Mouse (Mus musculus) heart, adult 18-20 months (tissue): ENCODE data around the gene Nhsl1. TPM values are rescaled to one million over a fixed set of nuclear protein-coding genes. Genes with fewer than 3 reads are reported as not detected.
"Not testable (repeated sequence)": the region's sequence is repeated elsewhere in the genome, so short reads cannot be mapped to it uniquely, and the experiment has no call there.

ENCODE experiments used
- DNase-seq, 2 experiments: peaks; one replicate each; pipeline ENCODE4 v3.0.0; 2021 to 2022; ENCODE audit warnings: mixed read lengths in 1 of 2
- total RNA-seq, 2 experiments: library from RNA; stranded (reverse); gene quantifications; 2 replicates each; pipeline ENCODE4 v1.2.3; 2021

Gene Nhsl1
- total RNA-seq, 2 experiments from 2014 or later, result 15.1 to 17.2 TPM

DNA sequence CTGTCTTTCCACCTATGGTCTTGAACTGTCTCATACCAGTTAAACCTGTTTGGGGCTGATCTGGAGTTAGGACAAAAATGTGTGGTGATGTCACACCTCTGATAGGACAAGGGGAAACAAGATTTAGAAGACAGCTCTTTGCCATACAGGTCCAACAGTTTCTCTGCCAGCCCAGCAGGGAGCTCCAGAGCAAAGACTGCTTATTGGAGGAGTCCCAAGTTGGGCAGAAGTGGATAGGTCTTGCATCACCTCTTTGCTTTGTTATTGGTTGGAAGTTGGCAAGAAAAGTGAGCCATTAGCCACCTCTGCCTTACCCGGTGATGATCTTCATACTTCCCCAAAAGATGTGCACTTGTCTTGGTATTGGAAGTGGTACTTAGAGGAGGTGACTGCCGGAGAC is 218.1 kb downstream of the Nhsl1 start:
- DNase-seq, result no peak

DNA sequence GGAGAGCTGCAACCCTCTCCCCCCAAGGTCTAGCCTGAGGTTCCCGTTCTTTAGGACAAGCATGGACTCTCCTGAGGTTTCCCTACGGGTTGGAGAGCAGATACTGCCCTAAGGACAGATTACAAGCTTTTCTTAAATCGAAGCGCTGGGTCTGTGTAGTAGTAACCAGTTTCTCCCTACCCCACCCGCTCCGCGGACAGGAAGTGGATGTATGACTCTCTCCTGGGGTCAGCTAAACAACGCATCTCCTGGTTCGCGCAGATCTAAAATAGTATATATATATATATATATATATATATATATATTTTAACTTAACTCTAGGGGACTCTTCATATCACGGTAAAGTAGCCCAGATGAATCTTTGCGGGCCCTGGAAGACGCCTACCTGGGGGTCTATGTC is 226.5 kb downstream of the Nhsl1 start:
- DNase-seq, result no peak

GRCm38 (mm10) chr10:18545813-18546235 is 227.0 kb downstream of the Nhsl1 start, which contains the start of gene Hebp2:
Hebp2 (minus strand) TSS chr10:18546076.
- peak; percentile 52 to 65 for DNase-seq

GRCm38 (mm10) chr10:18547381-18547780 is 228.6 kb downstream of the Nhsl1 start:
- no peak for DNase-seq

DNA sequence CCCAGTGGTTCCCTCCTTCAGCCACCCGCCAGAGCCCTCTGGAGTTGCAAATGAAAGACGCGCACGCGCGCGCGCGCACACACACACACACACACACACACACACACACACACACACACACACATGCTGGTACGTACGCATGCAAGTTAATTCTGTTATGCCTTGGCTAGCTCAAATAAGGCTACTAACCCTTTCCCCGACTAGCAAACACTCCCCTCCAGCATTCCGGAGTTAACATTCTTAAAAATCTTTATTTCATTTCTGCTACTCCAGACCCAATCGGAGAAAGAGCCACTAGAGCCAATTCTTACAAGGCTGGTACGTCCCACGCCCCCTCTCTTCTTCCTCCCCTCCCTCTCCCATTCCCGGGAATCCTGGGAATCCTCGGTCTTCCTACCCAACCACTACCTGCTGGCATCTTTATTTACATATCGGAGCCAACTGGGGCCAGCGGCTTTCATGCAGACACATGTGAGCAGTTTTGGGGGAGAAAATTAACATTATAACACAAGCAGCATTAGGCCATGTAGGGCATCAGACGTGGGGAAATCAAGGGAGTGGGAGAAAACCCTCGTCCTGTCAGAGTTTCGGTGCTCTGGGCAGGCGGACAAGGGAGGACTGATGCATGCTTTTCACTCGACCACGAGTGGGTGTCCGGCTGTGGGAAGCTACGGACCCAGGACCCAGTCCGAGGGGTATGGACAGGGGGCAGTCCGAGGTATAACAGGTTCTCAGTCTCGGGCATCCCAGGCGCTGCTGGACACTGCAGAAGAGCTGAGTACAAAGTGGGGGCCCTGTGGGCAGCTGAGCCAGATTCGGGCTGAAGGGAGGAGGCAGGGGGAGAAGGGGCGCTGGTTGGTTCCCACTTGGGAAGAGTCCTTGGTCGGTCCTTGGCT is 230.8 kb downstream of the Nhsl1 start:
- no peak for DNase-seq

DNA sequence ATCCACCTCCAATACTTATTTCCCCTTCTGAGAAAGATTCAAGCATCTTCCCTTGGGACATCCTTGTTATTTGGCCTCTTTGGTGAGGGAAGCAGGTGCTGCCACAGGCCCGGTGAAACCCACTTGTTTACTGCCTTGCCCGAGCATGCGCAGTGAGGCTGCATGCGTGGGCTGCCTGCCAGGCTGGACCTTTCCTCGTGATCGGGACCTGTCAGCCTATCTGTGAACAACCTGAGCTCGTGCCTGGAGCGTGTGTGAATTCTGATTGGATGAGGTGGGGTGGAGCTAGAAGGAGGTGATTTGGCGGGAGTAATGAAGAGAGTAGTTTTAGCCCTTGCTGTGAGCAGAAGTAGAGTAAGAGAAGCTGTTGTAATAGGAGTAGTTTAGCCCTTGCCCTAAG is 240.3 kb downstream of the Nhsl1 start:
- not testable (repeated sequence) for DNase-seq

GRCm38 (mm10) chr10:18561445-18561844 is 242.7 kb downstream of the Nhsl1 start:
- DNase-seq, result no peak

GRCm38 (mm10) chr10:18562940-18563339 is 244.2 kb downstream of the Nhsl1 start:
- DNase-seq, result peak in 1 of 2 experiments; percentile 72

DNA sequence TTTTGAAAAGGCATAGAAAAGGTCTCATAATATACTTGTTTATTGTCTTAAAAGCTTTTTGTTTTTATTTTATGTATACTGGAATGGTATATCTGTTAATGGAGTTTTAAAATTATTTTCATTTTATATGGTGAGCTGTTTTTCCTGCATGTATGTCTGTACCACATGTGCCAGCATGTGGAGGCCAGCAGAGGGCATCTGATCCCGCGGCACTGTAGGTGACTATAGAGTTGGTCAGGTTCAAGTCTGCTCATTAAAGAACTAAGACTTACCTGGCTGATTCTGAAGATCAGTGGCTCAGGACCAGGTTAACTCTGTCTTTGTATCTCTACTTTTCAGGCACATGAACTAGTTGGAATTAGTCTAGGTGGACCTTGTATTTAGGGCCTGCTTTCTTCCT is 253.8 kb downstream of the Nhsl1 start:
- DNase-seq, result no peak

Other genes starting within 250 kb of the Nhsl1 start
- under 1 TPM in 1 of 2 experiments, not detected in 1; 0.26 TPM for gene Ect2l, start 108.1 kb upstream of the Nhsl1 start, total RNA-seq
- gene Ccdc28a, start 84.0 kb upstream of the Nhsl1 start, total RNA-seq, result 10 to 100 TPM; 15.2 to 15.5 TPM
- gene Hebp2, start 227.1 kb downstream of the Nhsl1 start, total RNA-seq, result under 1 TPM; 0.44 to 0.50 TPM